Mouse (Mus musculus): ENCODE data around the gene Cmc1. TPM values are rescaled to one million over a fixed set of nuclear protein-coding genes. Genes with fewer than 3 reads are reported as not detected.
A peak's percentile ranks its signal among the peaks of the same experiment; 100 is the strongest.

The Cmc1 gene
- polyA plus RNA-seq, 1 experiment from 2014 or later: 46.2 TPM

DNA sequence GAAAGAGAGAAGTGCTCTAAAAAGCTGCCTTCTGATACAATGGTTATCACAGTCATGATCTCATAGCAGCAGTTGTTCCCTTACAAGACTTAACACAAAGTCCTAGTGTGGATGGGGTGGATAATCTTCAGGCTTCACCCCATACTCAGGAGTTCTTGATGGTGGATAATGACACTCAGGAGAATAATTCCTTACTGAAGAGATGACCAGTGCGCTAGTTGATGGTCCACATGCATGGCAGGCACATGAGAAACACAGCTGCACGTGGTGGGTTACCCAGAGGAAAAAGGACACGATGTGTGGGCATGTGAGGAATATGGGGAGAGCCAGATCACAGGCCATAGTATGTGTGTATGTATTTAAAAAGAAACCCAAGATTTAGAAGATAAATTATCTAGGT lies 106.4 kb downstream of the Cmc1 start:
- TF ChIP-seq EP300 (IDR thresholded peaks at IDR 0.05): no peak
- TF ChIP-seq CTCF (IDR thresholded peaks at IDR 0.05): no peak
- no peaks in the 10 kb centered on the region for H3K9me3 ChIP-seq (ENCODE audit: low read length)
- peaks cover 6% of the 10 kb centered on the region; the same call in 1 of the 2 replicates for H3K4me1 ChIP-seq (ENCODE audit: insufficient read depth, low read depth, low read length)
- no peak overlapping the region for H3K4me2 ChIP-seq (replicated peaks; ENCODE audit: low read depth, low read length)
- ATAC-seq (no peak), DNase-seq (ENCODE audit: low spot score) (no peak)
- whole genome bisulfite sequencing: 90% methylated on average over 3 of the region's 3 CpGs
- no peaks in the 10 kb centered on the region for H3K27me3 ChIP-seq (replicated peaks; ENCODE audit: insufficient read depth, low read length)
- H3K4me3 ChIP-seq (ENCODE audit: low read depth, low read length): no peak overlapping the region
- H3K27ac ChIP-seq (ENCODE audit: low read length): no peak overlapping the region
- no peak overlapping the region for H3K9ac ChIP-seq (replicated peaks; ENCODE audit: low read depth)
- H3K36me3 ChIP-seq (ENCODE audit: insufficient read depth, low read length): 0 out of 2 replicates have a peak, but pooled peaks cover 3% of the 10 kb centered on the region

GRCm38 (mm10) chr9:118042738-118043137 lies 107.2 kb downstream of the Cmc1 start:
- TF ChIP-seq EP300 (IDR thresholded peaks at IDR 0.05) (no peak), CTCF (IDR thresholded peaks at IDR 0.05) (no peak)
- H3K36me3 ChIP-seq (ENCODE audit: insufficient read depth, low read length): no peaks in the 10 kb centered on the region
- H3K4me3 ChIP-seq (ENCODE audit: low read depth, low read length): no peak overlapping the region
- no peak for DNase-seq (ENCODE audit: low spot score)
- no peak overlapping the region for H3K9ac ChIP-seq (replicated peaks; ENCODE audit: low read depth)
- no peaks in the 10 kb centered on the region for H3K9me3 ChIP-seq (ENCODE audit: low read length)
- H3K4me1 ChIP-seq (ENCODE audit: insufficient read depth, low read depth, low read length): peaks cover 6% of the 10 kb centered on the region; the same call in 1 of the 2 replicates
- WGBS: 71% methylated on average over 4 of the region's 4 CpGs
- no peaks in the 10 kb centered on the region for H3K27me3 ChIP-seq (replicated peaks; ENCODE audit: insufficient read depth, low read length)
- no peak overlapping the region for H3K27ac ChIP-seq (ENCODE audit: low read length)
- H3K4me2 ChIP-seq (replicated peaks; ENCODE audit: low read depth, low read length): no peak overlapping the region
- no peak for ATAC-seq

DNA sequence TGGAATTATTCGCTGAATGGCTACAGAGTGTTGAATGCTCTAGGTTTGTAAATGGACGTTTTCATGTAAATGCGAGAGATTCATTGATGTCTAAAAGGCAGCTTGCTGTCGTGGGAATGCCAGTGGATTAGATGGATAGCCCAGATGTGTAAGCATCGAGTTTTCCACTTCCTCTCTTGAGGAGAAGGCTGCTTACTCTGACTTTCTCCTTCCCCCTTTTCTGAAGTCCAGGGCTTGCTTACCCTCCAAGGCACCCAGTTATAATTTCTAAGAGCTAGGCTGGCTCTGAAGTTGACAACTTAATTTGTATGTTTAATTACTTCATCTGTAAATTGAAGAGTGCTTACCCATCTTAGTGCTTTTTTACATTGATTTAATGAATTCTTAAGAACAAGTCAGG lies 108.3 kb downstream of the Cmc1 start:
- Histone ChIP-seq H3K27me3 (replicated peaks; ENCODE audit: insufficient read depth, low read length) (no peaks in the 10 kb centered on the region), H3K4me2 (replicated peaks; ENCODE audit: low read depth, low read length) (peak overlapping the region; percentile 64), H3K36me3 (ENCODE audit: insufficient read depth, low read length) (no peaks in the 10 kb centered on the region), H3K4me1 (ENCODE audit: insufficient read depth, low read depth, low read length) (peaks cover 6% of the 10 kb centered on the region; the same call in 1 of the 2 replicates), H3K27ac (ENCODE audit: low read length) (peak overlapping the region; percentile 99; the same call in 1 of the 2 replicates), H3K9me3 (ENCODE audit: low read length) (no peaks in the 10 kb centered on the region), H3K4me3 (ENCODE audit: low read depth, low read length) (peak overlapping the region; percentile 96), H3K9ac (replicated peaks; ENCODE audit: low read depth) (peak overlapping the region; percentile 88)
- DNase-seq (ENCODE audit: low spot score): peak; percentile 28
- WGBS: 17% methylated on average over 5 of the region's 5 CpGs
- TF ChIP-seq EP300 (IDR thresholded peaks at IDR 0.05): no peak
- TF ChIP-seq CTCF (IDR thresholded peaks at IDR 0.05): no peak
- ATAC-seq: no peak

DNA sequence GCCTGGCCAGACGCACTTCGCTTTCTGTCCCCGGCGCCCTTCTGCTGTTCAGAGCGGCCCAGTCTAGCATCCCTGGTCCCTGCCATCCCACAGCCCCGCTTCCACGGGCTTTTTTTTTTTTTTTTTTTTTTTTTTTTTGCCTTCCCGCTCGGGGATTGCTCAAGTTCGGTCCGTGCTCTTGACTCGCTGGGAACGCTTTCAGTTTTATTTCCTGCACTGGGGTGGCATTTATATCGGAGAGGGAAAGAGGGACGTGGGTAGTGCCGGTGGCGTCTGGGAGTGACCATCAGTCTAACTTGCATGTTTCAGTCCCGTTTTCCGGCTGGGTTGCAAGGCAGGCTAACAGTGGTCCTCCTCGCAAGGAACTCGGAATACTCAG lies 109.0 kb downstream of the Cmc1 start:
- peak overlapping the region; percentile 64 for H3K4me2 ChIP-seq (replicated peaks; ENCODE audit: low read depth, low read length)
- peaks cover 6% of the 10 kb centered on the region; the same call in 1 of the 2 replicates for H3K4me1 ChIP-seq (ENCODE audit: insufficient read depth, low read depth, low read length)
- no peaks in the 10 kb centered on the region for H3K9me3 ChIP-seq (ENCODE audit: low read length)
- 1% methylated on average over 20 of the region's 21 CpGs for WGBS
- H3K36me3 ChIP-seq (ENCODE audit: insufficient read depth, low read length): no peaks in the 10 kb centered on the region
- H3K27me3 ChIP-seq (replicated peaks; ENCODE audit: insufficient read depth, low read length): no peaks in the 10 kb centered on the region
- peak overlapping the region; percentile 88 for H3K9ac ChIP-seq (replicated peaks; ENCODE audit: low read depth)
- peak overlapping the region; percentile 96 for H3K4me3 ChIP-seq (ENCODE audit: low read depth, low read length)
- ATAC-seq (no peak), DNase-seq (ENCODE audit: low spot score) (peak; percentile 76)
- peak overlapping the region; percentile 99 for H3K27ac ChIP-seq (ENCODE audit: low read length)
- TF ChIP-seq EP300 (IDR thresholded peaks at IDR 0.05): no peak
- TF ChIP-seq CTCF (IDR thresholded peaks at IDR 0.05): no peak

GRCm38 (mm10) chr9:118040218-118041021 lies 109.6 kb downstream of the Cmc1 start, which contains the start of gene Azi2:
Azi2 (plus strand) TSS chr9:118040499.
- no peaks in the 10 kb centered on the region for H3K27me3 ChIP-seq (replicated peaks; ENCODE audit: insufficient read depth, low read length)
- H3K4me3 ChIP-seq (ENCODE audit: low read depth, low read length): peak within 1 kb of the TSS; percentile 96
- TF ChIP-seq EP300 (IDR thresholded peaks at IDR 0.05): no peak
- peak; percentile 97 for TF ChIP-seq CTCF (IDR thresholded peaks at IDR 0.05)
- no peaks in the 10 kb centered on the region for H3K9me3 ChIP-seq (ENCODE audit: low read length)
- WGBS: under 1% methylated on average over 79 of the region's 87 CpGs
- H3K9ac ChIP-seq (replicated peaks; ENCODE audit: low read depth): peak within 1 kb of the TSS; percentile 88
- H3K36me3 ChIP-seq (ENCODE audit: insufficient read depth, low read length): no peaks in the 10 kb centered on the region
- peak; percentile 99 for ATAC-seq
- peaks cover 6% of the 10 kb centered on the region; the same call in 1 of the 2 replicates for H3K4me1 ChIP-seq (ENCODE audit: insufficient read depth, low read depth, low read length)
- peak; percentile 99 for DNase-seq (ENCODE audit: low spot score)
- H3K27ac ChIP-seq (ENCODE audit: low read length): peak within 1 kb of the TSS; percentile 99
- peak within 1 kb of the TSS; percentile 64 for H3K4me2 ChIP-seq (replicated peaks; ENCODE audit: low read depth, low read length)

GRCm38 (mm10) chr9:118034990-118035389 lies 115.0 kb downstream of the Cmc1 start:
- Histone ChIP-seq H3K9ac (replicated peaks; ENCODE audit: low read depth) (no peak overlapping the region), H3K27me3 (replicated peaks; ENCODE audit: insufficient read depth, low read length) (no peaks in the 10 kb centered on the region), H3K4me2 (replicated peaks; ENCODE audit: low read depth, low read length) (no peak overlapping the region), H3K4me1 (ENCODE audit: insufficient read depth, low read depth, low read length) (no peaks in the 10 kb centered on the region), H3K36me3 (ENCODE audit: insufficient read depth, low read length) (no peaks in the 10 kb centered on the region), H3K27ac (ENCODE audit: low read length) (no peak overlapping the region), H3K4me3 (ENCODE audit: low read depth, low read length) (no peak overlapping the region), H3K9me3 (ENCODE audit: low read length) (no peaks in the 10 kb centered on the region)
- TF ChIP-seq EP300 (IDR thresholded peaks at IDR 0.05) (no peak), CTCF (IDR thresholded peaks at IDR 0.05) (no peak)
- ATAC-seq (no peak), DNase-seq (ENCODE audit: low spot score) (no peak)
- WGBS: 74% methylated on average over 3 of the region's 3 CpGs
